Mouse (Mus musculus) lung, adult 2 months (tissue): ENCODE data around the gene Prkaca. TPM values are rescaled to one million over a fixed set of nuclear protein-coding genes. Genes with fewer than 3 reads are reported as not detected.

Source experiments
- DNase-seq: peaks from one replicate; pipeline ENCODE4 v3.0.0; 2022
- H3K4me1 ChIP-seq: fragments of 200-500 bp; 2 replicates; pipeline ENCODE4 v1.6.1; 2011; ENCODE audit warnings: low read length; ENCODE audit not compliant: control insufficient read depth, insufficient read depth
- H3K4me3 ChIP-seq: fragments of 200-500 bp; replicated peaks from 2 replicates; pipeline ENCODE3; 2011; ENCODE audit warnings: low read depth, mild to moderate bottlenecking, control low read depth, low read length; ENCODE audit errors: extremely low read depth
- CTCF ChIP-seq: fragments of 200-500 bp; IDR thresholded peaks from 2 replicates; pipeline ENCODE4 v1.5.1; 2011; ENCODE audit warnings: mild to moderate bottlenecking, low read length, control low read depth; ENCODE audit not compliant: insufficient read depth
- POLR2A ChIP-seq: fragments of 200-500 bp; IDR thresholded peaks from 2 replicates; pipeline ENCODE4 v1.6.1; 2011; ENCODE audit warnings: low read depth, mild to moderate bottlenecking, control low read depth, low read length, borderline replicate concordance; ENCODE audit errors: extremely low read depth
- WGBS: fragments of 180-500 bp; shearing (Covaris S2); methylation state at CpG from one replicate; pipeline ENCODE4 v1.1.7; 2018; 5-methylcytosine and 5-hydroxymethylcytosine counted together
- polyA plus RNA-seq: library from polyadenylated mRNA; depleted of rRNA; stranded (reverse); fragments of >200 nt; gene quantifications from 2 replicates; pipeline ENCODE4 v1.2.3, GENCODE M21; 2012

Gene Prkaca
- polyA plus RNA-seq, 1 experiment, result 79.9 TPM

DNA sequence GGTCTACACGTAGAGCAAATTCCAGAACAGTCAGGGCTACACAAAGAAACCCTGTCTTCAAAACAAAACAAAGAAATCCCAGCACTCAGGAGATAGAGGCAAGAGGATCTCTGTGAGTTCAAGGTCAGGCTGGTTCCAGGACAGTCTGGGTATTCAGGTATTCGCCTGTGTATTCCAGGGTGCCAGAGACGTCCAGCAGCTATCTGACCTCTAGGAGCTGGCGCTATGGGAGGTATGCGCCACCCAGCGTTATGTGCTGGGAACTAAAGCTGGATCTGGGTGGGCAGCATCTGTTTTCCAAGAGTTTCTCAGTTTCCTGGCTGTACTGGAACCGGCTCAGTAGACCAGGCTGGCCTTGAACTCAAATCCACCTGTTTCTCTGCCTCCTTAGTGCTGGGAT lies 35.6 kb downstream of the Prkaca start:
- no peak overlapping the region for H3K4me3 ChIP-seq
- WGBS, result 47% methylated on average over 7 of the region's 7 CpGs
- H3K4me1 ChIP-seq, result peaks cover 5% of the 10 kb centered on the region
- DNase-seq, result no peak
- TF ChIP-seq CTCF (peak; percentile 46; the same call in 1 of the 2 replicates), POLR2A (no peak)

DNA sequence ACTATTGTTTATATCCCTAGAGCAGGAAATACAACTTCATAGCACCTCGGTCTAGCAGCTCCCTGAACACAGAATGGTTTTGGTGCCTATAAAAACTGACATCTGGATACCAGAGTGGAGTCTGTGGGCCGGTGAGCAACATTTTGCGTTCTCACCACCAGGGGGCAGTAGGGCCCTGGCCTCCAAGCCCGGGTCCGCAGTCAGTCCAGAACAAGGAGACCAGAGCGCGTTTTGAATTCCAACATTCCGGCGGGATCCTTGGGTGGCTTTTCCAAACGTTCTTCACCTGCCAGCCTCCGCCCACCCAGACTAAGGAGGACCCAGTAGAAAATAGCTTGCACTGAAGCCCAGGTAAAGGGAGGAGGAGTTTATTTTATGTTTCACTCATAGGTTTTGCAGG lies 37.1 kb downstream of the Prkaca start:
- DNase-seq, result peak; percentile 82
- under 1% methylated on average over 11 of the region's 11 CpGs for WGBS
- TF ChIP-seq CTCF (peak; percentile 89), POLR2A (no peak)
- Histone ChIP-seq H3K4me3 (peak overlapping the region; percentile 4), H3K4me1 (peaks cover 5% of the 10 kb centered on the region)

DNA sequence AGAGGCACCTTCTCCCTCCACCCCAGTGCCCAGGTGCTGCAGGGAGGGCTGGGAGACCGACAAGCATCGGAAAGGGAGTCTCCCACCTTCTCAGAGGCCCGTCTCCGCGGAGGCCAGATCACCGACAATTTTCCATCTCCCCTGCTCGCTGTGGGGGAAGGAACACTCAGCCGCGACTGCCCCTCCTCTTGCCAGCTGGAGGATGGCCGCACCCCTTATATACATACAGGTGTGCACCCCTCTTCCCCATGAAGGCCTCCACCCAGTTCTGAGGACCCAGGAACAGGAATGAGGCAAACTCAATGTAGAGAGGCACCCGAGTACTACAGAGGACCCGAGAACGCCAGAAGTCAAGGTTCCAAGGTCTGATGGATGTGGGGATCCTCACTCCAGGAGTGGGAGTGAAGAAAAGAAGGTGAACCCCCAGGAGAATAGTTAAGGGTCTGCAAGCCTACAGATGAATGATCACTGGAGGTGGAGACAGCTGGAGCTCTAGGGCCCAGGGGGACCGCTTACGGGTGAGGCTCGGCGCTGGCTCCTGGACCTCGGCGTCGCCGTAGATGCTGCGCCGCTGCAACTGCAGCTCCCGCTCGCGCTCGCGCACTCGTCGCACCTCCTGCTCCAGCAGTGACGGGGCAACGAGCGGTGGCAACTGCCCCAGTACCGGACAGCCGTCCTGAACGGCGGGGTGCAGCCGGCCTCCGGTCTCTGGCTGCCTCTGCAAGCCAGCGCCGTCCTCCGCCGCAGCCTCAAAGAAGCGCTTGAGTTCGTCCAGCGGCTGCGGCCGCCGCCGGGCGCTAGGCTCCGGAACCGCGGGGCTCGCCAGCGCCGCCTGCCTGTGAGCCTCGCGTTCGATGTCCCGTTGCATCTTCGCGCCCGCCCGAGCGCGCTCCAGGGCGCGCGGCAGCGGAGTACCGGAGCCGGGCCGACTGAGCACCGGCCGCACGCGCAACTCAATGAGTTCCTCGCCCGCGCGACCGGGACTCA lies 38.1 kb downstream of the Prkaca start:
- peak; percentile 46 for TF ChIP-seq CTCF
- TF ChIP-seq POLR2A, result no peak
- H3K4me3 ChIP-seq, result peak overlapping the region; percentile 61
- peaks cover 5% of the 10 kb centered on the region for H3K4me1 ChIP-seq
- DNase-seq, result peak; percentile 81
- WGBS, result 2% methylated on average over 83 of the region's 83 CpGs

DNA sequence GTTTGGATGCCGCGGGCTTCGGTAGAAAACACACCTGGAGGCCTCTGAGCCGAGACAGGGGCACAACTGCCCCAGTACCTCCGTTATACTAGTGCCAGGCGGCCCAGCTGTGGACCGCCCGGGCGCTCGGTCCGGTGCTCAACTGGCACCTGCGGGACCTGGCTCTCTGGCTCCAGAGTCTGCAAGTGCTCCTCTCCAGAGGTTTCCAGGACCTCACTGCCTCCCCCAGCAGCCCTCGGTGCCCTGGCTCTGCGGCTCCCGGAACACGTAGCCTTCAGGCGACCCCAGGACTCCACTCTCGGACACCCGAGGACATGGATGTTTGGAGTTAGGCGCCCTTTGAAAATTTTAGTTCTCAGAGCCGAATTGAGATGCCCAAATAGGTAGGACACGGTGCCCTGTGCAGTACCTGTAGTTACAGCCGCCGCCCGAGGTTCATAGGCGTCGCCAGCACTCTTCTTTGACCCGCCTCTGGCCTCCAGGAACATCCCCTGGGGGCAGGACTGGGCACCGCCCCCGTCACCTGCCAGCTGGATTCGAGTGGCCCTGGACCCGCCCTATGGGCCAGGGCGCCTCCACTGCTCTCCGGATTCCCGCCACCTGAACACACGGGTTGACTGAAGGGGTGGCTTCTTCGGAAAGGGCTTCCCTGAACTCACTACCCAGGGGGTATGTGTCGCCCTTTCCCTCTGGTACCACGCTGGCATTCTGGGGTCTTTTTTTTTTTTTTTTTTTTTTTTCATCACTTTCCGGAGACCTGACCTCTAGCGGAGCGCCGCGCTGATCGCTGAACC lies 39.1 kb downstream of the Prkaca start, which contains the start of gene 2210011C24Rik:
Gene 2210011C24Rik (minus strand): TSS at position 467 of the 794 bp plus-strand sequence.
- peak; percentile 70 for DNase-seq
- peak; percentile 34; the same call in 1 of the 2 replicates for TF ChIP-seq POLR2A
- TF ChIP-seq CTCF, result no peak
- H3K4me1 ChIP-seq, result peaks cover 5% of the 10 kb centered on the region
- WGBS, result 2% methylated on average over 45 of the region's 45 CpGs
- H3K4me3 ChIP-seq, result peak within 1 kb of the TSS; percentile 61

DNA sequence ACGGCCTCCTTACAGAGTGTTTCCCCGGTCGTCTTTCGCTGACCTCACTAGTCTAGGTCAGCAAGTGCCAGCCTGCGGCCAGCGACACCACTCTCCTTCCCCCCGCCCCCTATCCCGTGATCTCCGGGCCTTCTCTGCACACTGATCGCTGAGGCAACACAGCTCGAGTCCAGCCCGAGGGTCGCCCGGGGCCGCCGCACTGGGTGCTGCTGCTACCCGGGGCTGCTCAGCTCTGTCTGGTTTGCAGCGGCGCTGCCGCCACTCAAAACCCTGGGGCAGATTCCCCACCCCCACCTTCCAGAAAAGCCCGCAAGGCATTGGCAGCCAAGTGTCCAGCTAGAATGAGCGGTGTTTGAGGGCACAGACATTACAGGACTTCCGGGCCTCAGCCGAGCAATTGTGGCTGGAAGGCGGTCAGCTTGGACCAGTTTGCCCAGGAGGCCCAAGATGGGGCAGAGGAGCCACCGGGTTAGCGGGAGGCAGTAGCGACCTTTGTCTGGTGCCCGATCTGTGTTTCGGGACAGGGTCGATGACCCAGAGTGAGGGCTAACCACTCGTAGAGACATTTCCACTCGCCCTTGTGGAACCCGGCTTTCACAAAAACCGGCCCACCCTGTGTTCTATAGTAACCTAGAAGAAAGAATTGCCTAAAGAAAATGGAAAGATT lies 39.8 kb downstream of the Prkaca start:
- 24% methylated on average over 35 of the region's 35 CpGs for WGBS
- Histone ChIP-seq H3K4me1 (peaks cover 5% of the 10 kb centered on the region), H3K4me3 (no peak overlapping the region)
- DNase-seq, result no peak
- TF ChIP-seq CTCF (no peak), POLR2A (no peak)

DNA sequence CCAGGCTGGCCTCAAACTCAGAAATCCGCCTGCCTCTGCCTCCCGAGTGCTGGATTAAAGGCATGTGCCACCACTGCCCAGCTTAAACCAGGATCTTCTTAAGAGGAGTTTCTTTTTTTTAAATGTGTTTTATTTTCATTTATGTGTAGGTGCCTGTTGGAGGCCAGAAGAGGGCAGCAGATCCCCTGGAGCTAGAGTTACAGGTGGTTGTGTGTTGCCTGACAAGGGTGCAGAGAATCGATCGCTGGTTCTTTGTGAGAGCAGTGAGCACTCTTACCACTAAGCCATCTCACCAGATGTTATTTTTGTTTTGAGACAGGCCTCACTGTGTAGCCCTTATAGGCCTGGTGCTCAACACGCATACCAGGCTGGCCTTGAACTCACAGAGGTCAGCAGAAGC lies 43.0 kb downstream of the Prkaca start:
- H3K4me1 ChIP-seq, result peaks cover 3% of the 10 kb centered on the region
- TF ChIP-seq POLR2A (no peak), CTCF (no peak)
- no peak overlapping the region for H3K4me3 ChIP-seq
- 93% methylated on average over 5 of the region's 5 CpGs for WGBS
- DNase-seq, result no peak

DNA sequence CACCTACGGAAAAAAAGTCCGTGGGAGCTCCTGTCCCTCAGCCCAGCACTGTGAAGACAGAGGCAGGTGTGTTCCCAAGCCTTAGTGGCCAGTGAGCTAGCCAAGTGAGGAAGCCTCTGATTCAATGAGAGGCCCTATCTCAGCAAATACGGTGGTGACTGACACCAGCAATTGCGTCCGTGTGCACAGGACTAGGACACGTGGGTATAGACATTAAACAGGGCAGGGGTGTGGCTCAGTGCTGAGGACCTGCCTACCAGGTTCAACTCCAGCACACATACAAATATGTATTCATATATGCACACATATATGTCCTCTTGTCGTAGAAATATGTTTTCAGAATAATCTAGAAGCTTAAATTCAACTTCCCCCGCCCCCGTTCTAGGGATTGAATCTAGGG lies 46.9 kb downstream of the Prkaca start:
- no peak for TF ChIP-seq CTCF
- TF ChIP-seq POLR2A, result no peak
- WGBS, result 81% methylated on average over 9 of the region's 9 CpGs
- Histone ChIP-seq H3K4me3 (no peak overlapping the region), H3K4me1 (no peaks in the 10 kb centered on the region; the same call in none of the 2 replicates)
- DNase-seq, result no peak

DNA sequence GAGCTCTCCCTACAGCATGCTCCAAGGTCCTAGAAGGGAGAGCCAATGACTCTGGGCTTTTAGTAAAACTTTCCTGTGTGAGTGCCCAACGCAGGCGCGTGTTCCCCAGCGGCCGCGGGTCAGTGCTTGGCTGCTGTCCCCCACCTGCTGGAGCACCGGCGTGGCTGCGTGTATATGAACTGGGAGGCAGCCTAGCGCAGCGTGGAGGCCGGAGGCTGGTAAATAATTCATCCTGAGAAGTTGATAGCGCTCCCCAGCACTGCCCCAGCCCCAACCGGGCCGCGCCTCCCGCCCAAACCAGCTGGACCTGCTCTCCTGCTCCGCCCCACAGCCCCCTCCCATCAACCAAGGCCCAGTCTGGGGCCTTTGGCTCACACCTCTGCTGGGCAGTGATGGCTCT lies 48.3 kb downstream of the Prkaca start, which contains the start of gene Palm3:
Gene Palm3 (plus strand): TSS at position 376 of the 400 bp plus-strand sequence.
- 20% methylated on average over 18 of the region's 18 CpGs for WGBS
- H3K4me1 ChIP-seq, result no peaks in the 10 kb centered on the region; the same call in none of the 2 replicates
- TF ChIP-seq POLR2A (no peak), CTCF (no peak)
- no peak for DNase-seq
- no peak within 1 kb of the TSS for H3K4me3 ChIP-seq

DNA sequence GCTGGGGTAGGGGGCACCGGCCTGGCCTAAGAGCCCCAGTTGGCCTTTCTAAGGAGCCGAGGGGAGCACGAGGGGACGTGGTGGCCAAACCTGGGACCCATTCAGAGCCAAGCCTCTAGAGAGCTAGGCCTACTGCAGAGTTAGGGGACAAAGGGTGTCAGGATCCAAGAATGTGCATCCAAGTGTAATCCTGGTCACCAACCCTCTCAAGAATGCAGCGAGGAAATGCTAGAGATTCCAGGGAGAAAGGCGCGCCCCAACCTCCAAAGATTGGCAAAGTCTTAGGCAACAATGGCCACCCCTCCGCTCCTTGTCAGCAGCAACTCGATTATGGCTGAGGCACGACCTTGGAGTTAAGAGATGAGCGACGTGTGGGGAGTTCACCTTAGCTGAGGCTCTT lies 48.8 kb downstream of the Prkaca start:
- Histone ChIP-seq H3K4me1 (no peaks in the 10 kb centered on the region; the same call in none of the 2 replicates), H3K4me3 (no peak overlapping the region)
- TF ChIP-seq POLR2A (no peak), CTCF (no peak)
- no peak for DNase-seq
- WGBS, result 51% methylated on average over 12 of the region's 12 CpGs
